Comparison of ENCODE assay signal across 9 mouse cellular contexts in genomic region chr3:36689392-36690291, GRCm38 (mm10). TPM values are rescaled to one million over a fixed set of nuclear protein-coding genes. Genes with fewer than 3 reads are reported as not detected.
DNase-seq lines count a peak whose midpoint lies in the region; ATAC-seq and TF ChIP-seq lines count a peak whose summit lies in the region.
"Had no signal": no experiment of that assay in that cellular context is flagged by ENCODE, and none has a peak within 500 bp of the region (broad histone marks: within the 10 kb centered on the region; RNA-seq: fewer than 3 reads in every experiment).

Trpc3 (minus strand) TSS chr3:36690167.

- H3K27ac ChIP-seq in gastrocnemius, adult 2 months, result peak within 1 kb of the TSS; percentile 82
- peak within 1 kb of the TSS; percentile 80 for H3K27ac ChIP-seq in limb, embryonic 10.5 days
- H3K27ac ChIP-seq in midbrain, embryonic 15.5 days, result peak within 1 kb of the TSS; percentile 69
- H3K27ac ChIP-seq in testis, adult 2 months (ENCODE audit: control insufficient read depth, insufficient read depth, low read depth, low read length), result no peak within 1 kb of the TSS

- H3K4me3 ChIP-seq in gastrocnemius, adult 2 months, result peak within 1 kb of the TSS; percentile 78
- peak within 1 kb of the TSS; percentile 62 for H3K4me3 ChIP-seq in limb, embryonic 10.5 days
- peak within 1 kb of the TSS; percentile 64 for H3K4me3 ChIP-seq in midbrain, embryonic 15.5 days
- peak within 1 kb of the TSS; percentile 87 for H3K4me3 ChIP-seq in testis, adult 2 months (ENCODE audit: control insufficient read depth, low read depth, low read length)

- peak; percentile 50 for DNase-seq in gastrocnemius, adult 2 months
- DNase-seq in gastrocnemius, adult 8-10 months (ENCODE audit: low spot score in 2 of 2), result no peak
- DNase-seq in cerebellum, postnatal 36 days, result peak; percentile 20 to 27
- peak; percentile 41 for DNase-seq in gastrocnemius, postnatal 14 days
- peak; percentile 7 for DNase-seq in induced T-regulatory cell, adult 2 months (ENCODE audit: low read depth)
- DNase-seq in limb, embryonic 10.5 days (ENCODE audit: low spot score), result peak; percentile 74

- peak within 1 kb of the TSS; percentile 61 for H3K9ac ChIP-seq in midbrain, embryonic 15.5 days

- intact Hi-C loops in gastrocnemius, adult 2 months (cut with DNase I), result loop anchor here (10.0 kb wide), 1 partner anchor 145 kb away; no protein-coding TSS in a partner anchor
- intact Hi-C loops in gastrocnemius, postnatal 14 days (cut with DNase I; ENCODE audit: low total_unique reads), result no loop called here

- H3K4me1 ChIP-seq in limb, embryonic 10.5 days, result peaks cover 17% of the 10 kb centered on the region
- H3K4me1 ChIP-seq in midbrain, embryonic 15.5 days, result peaks cover 15% of the 10 kb centered on the region
- H3K4me1 ChIP-seq in testis, adult 2 months (ENCODE audit: control insufficient read depth, insufficient read depth, low read length), result peaks cover 14% of the 10 kb centered on the region

- peak within 1 kb of the TSS; percentile 60 for H3K4me2 ChIP-seq in midbrain, embryonic 15.5 days

- ATAC-seq in midbrain, embryonic 15.5 days (replicated peaks), result peak; percentile 96

- H3K9me3 ChIP-seq in limb, embryonic 10.5 days (replicated peaks), result no peaks in the 10 kb centered on the region
- H3K9me3 ChIP-seq in midbrain, embryonic 15.5 days, result no peaks in the 10 kb centered on the region

- no peak for TF ChIP-seq POLR2A in testis, adult 2 months (IDR thresholded peaks at IDR 0.05; ENCODE audit: control insufficient read depth, low read depth, low read length)

- peak; percentile 21; the same call in 1 of the 2 replicates for TF ChIP-seq CTCF in gastrocnemius, adult 2 months (IDR thresholded peaks at IDR 0.05)
- no peak for TF ChIP-seq CTCF in testis, adult 2 months (IDR thresholded peaks at IDR 0.05; ENCODE audit: control insufficient read depth, insufficient read depth, insufficient replicate concordance, low read depth, low read length)

- H3K27me3 ChIP-seq in limb, embryonic 10.5 days (ENCODE audit: low read depth, poor library complexity, severe bottlenecking), result peaks cover 50% of the 10 kb centered on the region
- 0 out of 2 replicates have a peak, but pooled peaks cover 2% of the 10 kb centered on the region for H3K27me3 ChIP-seq in midbrain, embryonic 15.5 days (replicated peaks)
- peaks cover 4% of the 10 kb centered on the region for H3K27me3 ChIP-seq in testis, adult 2 months (ENCODE audit: control insufficient read depth, insufficient read depth, low read length)

- 1% methylated on average over 85 of the region's 91 CpGs for WGBS in limb, embryonic 10.5 days
- under 1% methylated on average over 87 of the region's 91 CpGs for WGBS in midbrain, embryonic 15.5 days

- no peaks in the 10 kb centered on the region for H3K36me3 ChIP-seq in limb, embryonic 10.5 days
- H3K36me3 ChIP-seq in midbrain, embryonic 15.5 days (replicated peaks), result no peaks in the 10 kb centered on the region
- no peaks in the 10 kb centered on the region for H3K36me3 ChIP-seq in testis, adult 2 months (ENCODE audit: control insufficient read depth, insufficient read depth, low read length)

RNA-seq across cellular contexts. Expression of gene Trpc3, which starts in this region (rescaled TPM):
- 1 to 10 TPM; 3.4 to 4.0 TPM for total RNA-seq in gastrocnemius, adult 2 months (2021)
- total RNA-seq in gastrocnemius, adult 8-10 months (2022), result 1 to 10 TPM; 1.0 to 2.4 (median 2.0) TPM
- total RNA-seq in gastrocnemius, postnatal 14 days (2021), result 1 to 10 TPM; 4.9 to 6.5 TPM
- 1.5 TPM in 2 replicates for polyA plus RNA-seq in limb, embryonic 10.5 days (2016; fragmentation: Nextera tagmentation; extraction: Ambion mirVana)
- 7.9 and 8.8 TPM in 2 replicates for polyA plus RNA-seq in midbrain, embryonic 15.5 days (2015; fragmentation: Nextera tagmentation; extraction: Ambion mirVana)
- polyA plus RNA-seq in testis, adult 2 months (2012; rRNA removed), result 0.21 and 0.26 TPM in 2 replicates
- polyA plus RNA-seq: C2C12 had no signal

Comparison
In these comparisons a context has a peak if more than half of its experiments do, and no peak if none do; other contexts are left out.
1. DNase-seq: peak in gastrocnemius, adult 2 months (single experiment), cerebellum, postnatal 36 days (2 of 2), gastrocnemius, postnatal 14 days (single experiment), induced T-regulatory cell, adult 2 months (single experiment) and limb, embryonic 10.5 days (single experiment); none in gastrocnemius, adult 8-10 months (0 of 2).
2. Peak in every context shown above with its lines, with median percentiles within 50 percentile points of each other: H3K4me3 ChIP-seq.